Mouse (Mus musculus): ENCODE data around the gene Gm10972. TPM values are rescaled to one million over a fixed set of nuclear protein-coding genes. Genes with fewer than 3 reads are reported as not detected.
"Not testable (repeated sequence)": the region's sequence is repeated elsewhere in the genome, so short reads cannot be mapped to it uniquely, and the experiment has no call there.

Gm10972 gene
- polyA plus RNA-seq, 1 experiment from 2014 or later, result not detected

DNA sequence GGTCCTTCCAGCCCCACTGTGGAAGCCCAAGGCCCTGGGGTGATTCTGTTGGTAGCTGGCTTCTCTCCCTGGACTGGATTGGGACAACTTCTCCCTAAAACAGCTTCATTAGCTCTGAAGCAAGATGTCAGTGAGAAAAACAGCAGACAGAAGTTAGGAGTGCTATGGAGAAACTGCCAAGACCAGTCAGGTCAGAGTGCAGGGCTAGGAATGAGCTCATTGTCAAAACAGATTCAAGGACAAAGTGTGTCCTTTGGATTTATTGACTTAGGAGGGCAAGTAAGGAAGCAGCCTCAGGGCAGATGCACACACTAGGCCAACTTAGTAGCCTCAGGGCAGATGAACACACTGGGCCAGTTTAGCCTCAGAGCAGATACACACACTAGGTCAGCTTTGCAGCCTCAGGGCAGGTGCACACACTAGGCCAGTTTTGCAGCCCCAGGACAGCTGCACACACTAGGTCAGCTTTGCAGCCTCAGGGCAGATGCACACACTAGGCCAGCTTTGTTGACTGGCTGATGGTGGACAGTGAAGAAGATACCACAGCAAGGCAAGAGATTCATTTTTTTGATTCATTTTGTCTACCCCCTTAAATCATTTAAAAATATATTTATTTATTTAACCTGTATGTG, 47.8 kb downstream of the Gm10972 start:
- no peak overlapping the region for H3K27ac ChIP-seq (replicated peaks)
- no peak overlapping the region for H3K4me2 ChIP-seq
- H3K36me3 ChIP-seq, result no peaks in the 10 kb centered on the region
- H3K27me3 ChIP-seq (replicated peaks), result no peaks in the 10 kb centered on the region
- no peak for ATAC-seq (ENCODE audit: low FRiP score)
- no peak overlapping the region for H3K4me3 ChIP-seq (replicated peaks)
- no peaks in the 10 kb centered on the region for H3K9me3 ChIP-seq (replicated peaks)
- H3K4me1 ChIP-seq, result no peaks in the 10 kb centered on the region
- no peak overlapping the region for H3K9ac ChIP-seq (replicated peaks)

DNA sequence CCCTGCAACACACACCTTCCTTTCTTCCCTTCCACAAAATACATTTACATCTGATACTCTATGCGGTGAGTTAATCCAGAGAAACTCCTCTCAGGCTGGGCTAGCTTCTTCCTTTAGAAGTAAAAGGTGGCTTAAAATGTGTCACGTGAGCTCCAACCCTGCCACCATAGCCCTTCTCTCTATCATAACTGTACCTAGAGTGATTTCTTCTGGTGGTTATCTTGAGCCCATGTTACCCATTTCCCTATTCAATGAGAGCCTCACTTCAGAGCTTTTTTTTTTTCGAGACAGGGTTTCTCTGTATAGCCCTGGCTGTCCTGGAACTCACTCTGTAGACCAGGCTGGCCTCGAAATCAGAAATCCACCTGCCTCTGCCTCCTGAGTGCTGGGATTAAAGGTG, 48.8 kb downstream of the Gm10972 start:
- H3K9me3 ChIP-seq (replicated peaks); H3K27ac ChIP-seq (replicated peaks); H3K36me3 ChIP-seq; H3K27me3 ChIP-seq (replicated peaks); H3K4me3 ChIP-seq (replicated peaks); H3K9ac ChIP-seq (replicated peaks); ATAC-seq (ENCODE audit: low FRiP score); H3K4me2 ChIP-seq; H3K4me1 ChIP-seq: not testable (repeated sequence)
- 90% methylated on average over 4 of the region's 4 CpGs for WGBS

Other genes with a start within 250 kb of the Gm10972 start
- gene Lingo4, start 244.6 kb upstream of the Gm10972 start, polyA plus RNA-seq (2015; fragmentation: Nextera tagmentation; extraction: Ambion mirVana), result 2.4 and 2.5 TPM in 2 replicates
- gene Tdrkh, start 229.8 kb upstream of the Gm10972 start, polyA plus RNA-seq (2015; fragmentation: Nextera tagmentation; extraction: Ambion mirVana), result 39.2 and 43.5 TPM in 2 replicates
- 61.8 and 63.3 TPM in 2 replicates for gene Mrpl9, start 199.8 kb upstream of the Gm10972 start, polyA plus RNA-seq (2015; fragmentation: Nextera tagmentation; extraction: Ambion mirVana)
- 0.78 and 0.97 TPM in 2 replicates for gene Oaz3, start 199.2 kb upstream of the Gm10972 start, polyA plus RNA-seq (2015; fragmentation: Nextera tagmentation; extraction: Ambion mirVana)
- gene Celf3, start 164.8 kb upstream of the Gm10972 start, polyA plus RNA-seq (2015; fragmentation: Nextera tagmentation; extraction: Ambion mirVana), result 157 and 210 TPM in 2 replicates
- gene Riiad1, start 162.8 kb upstream of the Gm10972 start, polyA plus RNA-seq (2015; fragmentation: Nextera tagmentation; extraction: Ambion mirVana), result 14.1 and 16.1 TPM in 2 replicates
- 96.2 and 96.6 TPM in 2 replicates for gene Snx27, start 60.4 kb upstream of the Gm10972 start, polyA plus RNA-seq (2015; fragmentation: Nextera tagmentation; extraction: Ambion mirVana)
- gene Tuft1, start 15.8 kb downstream of the Gm10972 start, polyA plus RNA-seq (2015; fragmentation: Nextera tagmentation; extraction: Ambion mirVana), result 5.3 and 5.6 TPM in 2 replicates
- gene Selenbp2, start 50.4 kb downstream of the Gm10972 start, polyA plus RNA-seq (2015; fragmentation: Nextera tagmentation; extraction: Ambion mirVana), result 0.35 and 1.3 TPM in 2 replicates
- gene Cgn, start 143.4 kb downstream of the Gm10972 start, polyA plus RNA-seq (2015; fragmentation: Nextera tagmentation; extraction: Ambion mirVana), result 15.5 and 17.3 TPM in 2 replicates
- 17.1 and 18.4 TPM in 2 replicates for gene Pogz, start 194.5 kb downstream of the Gm10972 start, polyA plus RNA-seq (2015; fragmentation: Nextera tagmentation; extraction: Ambion mirVana)
- gene Psmb4, start 243.8 kb downstream of the Gm10972 start, polyA plus RNA-seq (2015; fragmentation: Nextera tagmentation; extraction: Ambion mirVana), result 371 and 373 TPM in 2 replicates

Measured in neural tube, embryonic 15.5 days (tissue).